In the genomic region with DNA sequence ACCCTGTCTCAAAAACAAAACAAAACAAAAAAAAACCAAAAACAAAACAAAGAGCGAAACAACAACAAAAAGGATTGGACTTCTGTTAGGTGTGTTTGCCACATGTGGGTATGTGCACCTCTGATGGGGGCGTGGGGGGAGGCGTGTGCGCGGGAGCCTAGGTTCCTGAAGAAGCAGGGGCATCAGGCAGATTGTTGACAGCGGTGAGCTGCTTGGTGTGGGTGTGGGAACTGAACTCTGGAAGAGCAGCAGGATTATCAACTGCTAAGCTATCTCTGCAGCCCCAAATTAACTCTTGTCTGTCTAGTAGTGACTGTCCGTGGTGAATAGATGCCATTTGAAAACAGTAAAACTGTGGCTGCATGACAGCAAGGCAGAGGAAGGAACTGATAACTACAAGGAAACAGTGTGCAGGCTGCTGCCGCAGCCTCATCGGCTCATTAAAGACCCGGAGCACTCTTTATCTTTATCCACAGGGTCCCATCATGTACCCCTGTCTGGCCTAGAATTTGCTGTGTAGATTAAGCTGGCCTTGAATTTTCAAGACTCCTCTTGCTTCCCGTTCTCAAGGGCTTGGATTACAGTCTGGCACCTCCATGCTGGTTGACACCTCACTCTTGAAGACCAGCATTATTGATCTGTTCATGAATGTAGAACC, we compare ENCODE assay signal across 21 mouse cellular contexts. TPM values are rescaled to one million over a fixed set of nuclear protein-coding genes. Genes with fewer than 3 reads are reported as not detected.
DNase-seq lines count a peak whose midpoint lies in the region; ATAC-seq and TF ChIP-seq lines count a peak whose summit lies in the region.
"Had no signal": no experiment of that assay in that cellular context is flagged by ENCODE, and none has a peak within 500 bp of the region (broad histone marks: within the 10 kb centered on the region; RNA-seq: fewer than 3 reads in every experiment).

No protein-coding gene starts in this region.

- H3K27me3 ChIP-seq in heart, embryonic 12.5 days (replicated peaks): no peaks in the 10 kb centered on the region
- no peaks in the 10 kb centered on the region for H3K27me3 ChIP-seq in G1E (ENCODE audit: insufficient read depth, low read length)
- H3K27me3 ChIP-seq in liver, embryonic 11.5 days (replicated peaks; ENCODE audit: control insufficient read depth, insufficient read depth, low read length): no peaks in the 10 kb centered on the region
- H3K27me3 ChIP-seq in intestine, postnatal 0 days (replicated peaks; ENCODE audit: control insufficient read depth, insufficient read depth, low read length): no peaks in the 10 kb centered on the region
- H3K27me3 ChIP-seq: intestine, embryonic 15.5 days; lung, embryonic 15.5 days had no signal

- H3K4me2 ChIP-seq in heart, embryonic 12.5 days: no peak overlapping the region
- peak overlapping the region; percentile 55 for H3K4me2 ChIP-seq in liver, embryonic 11.5 days
- no peak overlapping the region for H3K4me2 ChIP-seq in intestine, postnatal 0 days (replicated peaks; ENCODE audit: low read depth)
- H3K4me2 ChIP-seq: intestine, embryonic 15.5 days; lung, embryonic 15.5 days had no signal

- no peaks in the 10 kb centered on the region for H3K9me3 ChIP-seq in heart, embryonic 12.5 days (replicated peaks)
- H3K9me3 ChIP-seq in G1E (replicated peaks): 0 out of 2 replicates have a peak, but pooled peaks cover 5% of the 10 kb centered on the region
- no peaks in the 10 kb centered on the region for H3K9me3 ChIP-seq in liver, embryonic 11.5 days (ENCODE audit: control insufficient read depth, low read length)
- H3K9me3 ChIP-seq in intestine, postnatal 0 days (ENCODE audit: control insufficient read depth): no peaks in the 10 kb centered on the region
- H3K9me3 ChIP-seq: intestine, embryonic 15.5 days; lung, embryonic 15.5 days had no signal

- WGBS in heart, embryonic 12.5 days: 24% methylated on average over 11 of the region's 11 CpGs
- 31% methylated on average over 11 of the region's 11 CpGs for WGBS in liver, embryonic 11.5 days
- WGBS in intestine, postnatal 0 days: 57% methylated on average over 11 of the region's 11 CpGs

- no peak for ATAC-seq in heart, embryonic 12.5 days (ENCODE audit: insufficient number of reproducible peaks, low FRiP score)
- peak; percentile 6; the same call in 1 of the 2 replicates for ATAC-seq in G1E (ENCODE audit: extremely low read depth, insufficient number of reproducible peaks, low FRiP score, poor library complexity, severe bottlenecking)
- peak; percentile 56 for ATAC-seq in liver, embryonic 11.5 days (replicated peaks; ENCODE audit: low FRiP score)
- no peak for ATAC-seq in intestine, postnatal 0 days
- ATAC-seq: intestine, embryonic 15.5 days had no signal

- H3K9ac ChIP-seq in heart, embryonic 12.5 days: peak overlapping the region; percentile 31; the same call in 1 of the 2 replicates
- peak overlapping the region; percentile 53 for H3K9ac ChIP-seq in liver, embryonic 11.5 days (ENCODE audit: low read depth, low read length)
- H3K9ac ChIP-seq in intestine, postnatal 0 days (ENCODE audit: low read depth, low read length): no peak overlapping the region
- H3K9ac ChIP-seq: intestine, embryonic 15.5 days; lung, embryonic 15.5 days had no signal

- DNase-seq in heart, adult 18-20 months: no peak
- no peak for DNase-seq in G1E (ENCODE audit: low spot score)
- DNase-seq in c-Kit-positive CD71-positive TER-119-positive erythroid progenitor cells, embryonic 14.5 days (ENCODE audit: low spot score): peak; percentile 26
- DNase-seq in liver, embryonic 11.5 days (ENCODE audit: low spot score): peak; percentile 45
- DNase-seq in layer of hippocampus, adult 18-20 months (ENCODE audit: low spot score in 2 of 2): no peak
- DNase-seq in left cerebral cortex, postnatal 36 days (ENCODE audit: low spot score in 2 of 2): no peak
- DNase-seq: adrenal gland, postnatal 10 days; cerebellum, postnatal 14 days; kidney, postnatal 10 days had no signal

- peak overlapping the region; percentile 18; the same call in 1 of the 2 replicates for H3K27ac ChIP-seq in heart, embryonic 12.5 days (ENCODE audit: poor library complexity, severe bottlenecking)
- peak overlapping the region; percentile 84 for H3K27ac ChIP-seq in liver, embryonic 11.5 days (ENCODE audit: low read depth, low read length)
- H3K27ac ChIP-seq in intestine, postnatal 0 days (ENCODE audit: low read depth, low read length): no peak overlapping the region
- H3K27ac ChIP-seq: intestine, embryonic 15.5 days; lung, embryonic 15.5 days had no signal

- H3K4me1 ChIP-seq in heart, embryonic 12.5 days (replicated peaks): peaks cover 48% of the 10 kb centered on the region
- H3K4me1 ChIP-seq in G1E (ENCODE audit: insufficient read depth, low read depth, low read length): peaks cover 62% of the 10 kb centered on the region
- peaks cover 54% of the 10 kb centered on the region for H3K4me1 ChIP-seq in liver, embryonic 11.5 days (replicated peaks; ENCODE audit: control insufficient read depth, insufficient read depth, low read length)
- H3K4me1 ChIP-seq in intestine, postnatal 0 days (replicated peaks; ENCODE audit: control insufficient read depth, insufficient read depth, low read length): 0 out of 2 replicates have a peak, but pooled peaks cover 10% of the 10 kb centered on the region

- intact Hi-C loops in left cerebral cortex, postnatal 36 days (cut with DNase I): no loop called here

- H3K36me3 ChIP-seq in heart, embryonic 12.5 days: no peaks in the 10 kb centered on the region
- no peaks in the 10 kb centered on the region for H3K36me3 ChIP-seq in G1E (replicated peaks)
- H3K36me3 ChIP-seq in liver, embryonic 11.5 days (ENCODE audit: control insufficient read depth, insufficient read depth, low read length): no peaks in the 10 kb centered on the region
- no peaks in the 10 kb centered on the region for H3K36me3 ChIP-seq in intestine, postnatal 0 days (ENCODE audit: control insufficient read depth, insufficient read depth)
- H3K36me3 ChIP-seq: intestine, embryonic 15.5 days; lung, embryonic 15.5 days had no signal

- no peak overlapping the region for H3K4me3 ChIP-seq in heart, embryonic 12.5 days
- peak overlapping the region; percentile 50; the same call in 1 of the 2 replicates for H3K4me3 ChIP-seq in G1E (ENCODE audit: low read depth, low read length)
- no peak overlapping the region for H3K4me3 ChIP-seq in liver, embryonic 11.5 days (ENCODE audit: low read depth, low read length)
- H3K4me3 ChIP-seq in intestine, postnatal 0 days (ENCODE audit: low read depth, low read length): no peak overlapping the region
- H3K4me3 ChIP-seq: intestine, embryonic 15.5 days; lung, embryonic 15.5 days had no signal

- TF ChIP-seq CTCF in G1E (IDR thresholded peaks at IDR 0.05; ENCODE audit: low read depth, low read length): no peak
- no peak for TF ChIP-seq CTCF in intestine, postnatal 0 days (IDR thresholded peaks at IDR 0.05; ENCODE audit: low read depth)

RNA-seq across cellular contexts. Expression of gene Atf7ip, which starts 32.4 kb away (rescaled TPM):
- 51.0 and 51.5 TPM in 2 replicates for polyA plus RNA-seq in heart, embryonic 12.5 days (2016; fragmentation: Nextera tagmentation; extraction: Ambion mirVana)
- total RNA-seq in heart, adult 18-20 months (2021): 10 to 100 TPM; 59.7 to 88.7 TPM
- total RNA-seq in G1E (2014; fragmentation: Nextera tagmentation): 192 and 235 TPM in 2 replicates
- total RNA-seq in G1E (2017): 22.9 and 34.6 TPM in 2 replicates
- 22.0 and 24.2 TPM in 2 replicates for polyA plus RNA-seq in G1E (2012)
- 31.2 and 32.9 TPM in 2 replicates for polyA plus RNA-seq in liver, embryonic 11.5 days (2014; fragmentation: Nextera tagmentation; extraction: Ambion mirVana)
- 100 to 1,000 TPM; 103 to 122 TPM for total RNA-seq in layer of hippocampus, adult 18-20 months (2021)
- 100 to 1,000 TPM; 102 to 125 TPM for total RNA-seq in left cerebral cortex, postnatal 36 days (2021)
- polyA plus RNA-seq in intestine, postnatal 0 days (2015; fragmentation: Nextera tagmentation; extraction: Ambion mirVana): 8.6 and 9.4 TPM in 2 replicates

RNA-seq across cellular contexts. Expression of gene E330021D16Rik, which starts 58.2 kb away (rescaled TPM):
- polyA plus RNA-seq in heart, embryonic 12.5 days (2016; fragmentation: Nextera tagmentation; extraction: Ambion mirVana): not detected in 2 replicates
- not detected for total RNA-seq in heart, adult 18-20 months (2021)
- total RNA-seq in G1E (2014; fragmentation: Nextera tagmentation) (not detected in 2 replicates), G1E (2017) (0.16 TPM in 1 of 2 replicates, not detected in the other)
- not detected in 2 replicates for polyA plus RNA-seq in G1E (2012)
- not detected in 2 replicates for polyA plus RNA-seq in liver, embryonic 11.5 days (2014; fragmentation: Nextera tagmentation; extraction: Ambion mirVana)
- total RNA-seq in layer of hippocampus, adult 18-20 months (2021): not detected
- not detected for total RNA-seq in left cerebral cortex, postnatal 36 days (2021)
- polyA plus RNA-seq in intestine, postnatal 0 days (2015; fragmentation: Nextera tagmentation; extraction: Ambion mirVana): not detected in 2 replicates
- total RNA-seq: adrenal gland, postnatal 10 days; gastrocnemius, postnatal 4 days; hematopoietic stem cell, adult 5-6 weeks; layer of hippocampus, postnatal 25 days; left cerebral cortex, postnatal 25 days; megakaryocyte, adult 5-6 weeks had no signal
- polyA plus RNA-seq: C2C12; frontal cortex, adult 2 months; intestine, embryonic 15.5 days; neural tube, embryonic 14.5 days had no signal

Comparison
In these comparisons a context has a peak if more than half of its experiments do, and no peak if none do; other contexts are left out.
1. ATAC-seq: peak in G1E (single experiment) and liver, embryonic 11.5 days (single experiment); none in heart, embryonic 12.5 days (single experiment) and intestine, postnatal 0 days (single experiment).
2. DNase-seq: peak in c-Kit-positive CD71-positive TER-119-positive erythroid progenitor cells, embryonic 14.5 days (single experiment) and liver, embryonic 11.5 days (single experiment); none in heart, adult 18-20 months (0 of 2), G1E (single experiment), layer of hippocampus, adult 18-20 months (0 of 2) and left cerebral cortex, postnatal 36 days (0 of 2).